In genomic region chr13:56806776-56807490, GRCm38 (mm10) we compare ENCODE assay signal across 8 mouse cellular contexts. TPM values are rescaled to one million over a fixed set of nuclear protein-coding genes. Genes with fewer than 3 reads are reported as not detected.
DNase-seq lines count a peak whose midpoint lies in the region; ATAC-seq and TF ChIP-seq lines count a peak whose summit lies in the region.

No protein-coding gene starts in this region.

- H3K27ac ChIP-seq in embryonic fibroblast, embryonic 13.5 days (ENCODE audit: insufficient read depth, low read length) = no peak overlapping the region
- no peak overlapping the region for H3K27ac ChIP-seq in heart, embryonic 11.5 days (ENCODE audit: low read depth, low read length)
- H3K27ac ChIP-seq in kidney, embryonic 15.5 days = no peak overlapping the region
- H3K27ac ChIP-seq in limb, embryonic 15.5 days = no peak overlapping the region
- no peak overlapping the region for H3K27ac ChIP-seq in stomach, embryonic 14.5 days (ENCODE audit: low read length)

- peak; percentile 71 for DNase-seq in 416B (ENCODE audit: low read depth)
- peak; percentile 92 for DNase-seq in brain, adult 2 months (ENCODE audit: low read depth, low spot score)
- DNase-seq in naive thymus-derived CD4-positive, alpha-beta T cell, adult 2 months (ENCODE audit: low read depth) = peak; percentile 65

- H3K4me3 ChIP-seq in embryonic fibroblast, embryonic 13.5 days (ENCODE audit: insufficient read depth, low read length) = 0 out of 2 replicates have a peak overlapping the region, but pooled peaks have one; percentile 16
- H3K4me3 ChIP-seq in heart, embryonic 11.5 days (ENCODE audit: low read depth, low read length) = peak overlapping the region; percentile 14; the same call in 1 of the 2 replicates
- peak overlapping the region; percentile 37 for H3K4me3 ChIP-seq in kidney, embryonic 15.5 days (replicated peaks)
- H3K4me3 ChIP-seq in limb, embryonic 15.5 days = peak overlapping the region; percentile 33
- H3K4me3 ChIP-seq in stomach, embryonic 14.5 days (ENCODE audit: low read depth, low read length) = no peak overlapping the region

- H3K4me1 ChIP-seq in embryonic fibroblast, embryonic 13.5 days (ENCODE audit: control insufficient read depth, insufficient read depth, low read length) = peaks cover 3% of the 10 kb centered on the region; the same call in 1 of the 2 replicates
- H3K4me1 ChIP-seq in heart, embryonic 11.5 days (ENCODE audit: control insufficient read depth, insufficient read depth, low read length) = peaks cover 3% of the 10 kb centered on the region; the same call in 1 of the 2 replicates
- peaks cover 6% of the 10 kb centered on the region; the same call in 1 of the 2 replicates for H3K4me1 ChIP-seq in kidney, embryonic 15.5 days
- peaks cover 6% of the 10 kb centered on the region; the same call in 1 of the 2 replicates for H3K4me1 ChIP-seq in limb, embryonic 15.5 days
- no peaks in the 10 kb centered on the region for H3K4me1 ChIP-seq in stomach, embryonic 14.5 days (ENCODE audit: control insufficient read depth, insufficient read depth, low read length)

- H3K9ac ChIP-seq in heart, embryonic 11.5 days (ENCODE audit: low read depth, low read length) = peak overlapping the region; percentile 61; the same call in 1 of the 2 replicates
- peak overlapping the region; percentile 27; the same call in 1 of the 2 replicates for H3K9ac ChIP-seq in kidney, embryonic 15.5 days
- no peak overlapping the region for H3K9ac ChIP-seq in limb, embryonic 15.5 days
- no peak overlapping the region for H3K9ac ChIP-seq in stomach, embryonic 14.5 days (replicated peaks; ENCODE audit: low read depth, low read length)

- TF ChIP-seq CTCF in embryonic fibroblast, embryonic 13.5 days (IDR thresholded peaks at IDR 0.05; ENCODE audit: borderline replicate concordance, insufficient read depth, low read length) = peak; percentile 94

- no peaks in the 10 kb centered on the region for H3K9me3 ChIP-seq in heart, embryonic 11.5 days (replicated peaks; ENCODE audit: control insufficient read depth, low read length)
- no peaks in the 10 kb centered on the region for H3K9me3 ChIP-seq in kidney, embryonic 15.5 days (replicated peaks)
- no peaks in the 10 kb centered on the region for H3K9me3 ChIP-seq in limb, embryonic 15.5 days
- no peaks in the 10 kb centered on the region for H3K9me3 ChIP-seq in stomach, embryonic 14.5 days (ENCODE audit: control insufficient read depth, low read depth, low read length)

- no peak for TF ChIP-seq POLR2A in embryonic fibroblast, embryonic 13.5 days (IDR thresholded peaks at IDR 0.05; ENCODE audit: low read depth, low read length)

- WGBS in heart, embryonic 11.5 days (ENCODE audit: insufficient replicate concordance) = 8% methylated on average over 27 of the region's 27 CpGs
- WGBS in kidney, embryonic 15.5 days = 4% methylated on average over 27 of the region's 27 CpGs
- WGBS in limb, embryonic 15.5 days = 7% methylated on average over 27 of the region's 27 CpGs
- WGBS in stomach, embryonic 14.5 days = 6% methylated on average over 27 of the region's 27 CpGs

- H3K4me2 ChIP-seq in heart, embryonic 11.5 days = peak overlapping the region; percentile 66
- H3K4me2 ChIP-seq in kidney, embryonic 15.5 days = peak overlapping the region; percentile 65
- peak overlapping the region; percentile 57 for H3K4me2 ChIP-seq in limb, embryonic 15.5 days
- H3K4me2 ChIP-seq in stomach, embryonic 14.5 days (replicated peaks; ENCODE audit: low read depth, low read length) = peak overlapping the region; percentile 36

- peak; percentile 39; the same call in 1 of the 2 replicates for ATAC-seq in heart, embryonic 11.5 days (replicated peaks; ENCODE audit: insufficient number of reproducible peaks, low FRiP score, low TSS enrichment)
- ATAC-seq in kidney, embryonic 15.5 days (replicated peaks; ENCODE audit: low FRiP score) = peak; percentile 66; the same call in 1 of the 2 replicates
- 0 out of 2 replicates have a peak, but pooled peaks have one; percentile 48 for ATAC-seq in limb, embryonic 15.5 days (ENCODE audit: insufficient number of reproducible peaks, low FRiP score, low TSS enrichment, low read depth)
- ATAC-seq in stomach, embryonic 14.5 days (ENCODE audit: insufficient number of reproducible peaks, insufficient read depth, low FRiP score, low read depth) = peak; percentile 63; the same call in 1 of the 2 replicates

- 0 out of 2 replicates have a peak, but pooled peaks cover 5% of the 10 kb centered on the region for H3K27me3 ChIP-seq in heart, embryonic 11.5 days (ENCODE audit: control insufficient read depth, insufficient read depth, low read length)
- no peaks in the 10 kb centered on the region for H3K27me3 ChIP-seq in kidney, embryonic 15.5 days
- peaks cover 4% of the 10 kb centered on the region; the same call in 1 of the 2 replicates for H3K27me3 ChIP-seq in limb, embryonic 15.5 days
- no peaks in the 10 kb centered on the region for H3K27me3 ChIP-seq in stomach, embryonic 14.5 days (ENCODE audit: control insufficient read depth, insufficient read depth, low read length)

- H3K36me3 ChIP-seq in heart, embryonic 11.5 days (ENCODE audit: control insufficient read depth, insufficient read depth, low read length) = no peaks in the 10 kb centered on the region
- no peaks in the 10 kb centered on the region for H3K36me3 ChIP-seq in kidney, embryonic 15.5 days
- no peaks in the 10 kb centered on the region for H3K36me3 ChIP-seq in limb, embryonic 15.5 days
- no peaks in the 10 kb centered on the region for H3K36me3 ChIP-seq in stomach, embryonic 14.5 days (ENCODE audit: control insufficient read depth, insufficient read depth, low read length)

RNA-seq across cellular contexts. Expression of gene Gm45623, which starts 53.3 kb away (rescaled TPM):
- not detected in 2 replicates for polyA plus RNA-seq in embryonic fibroblast, embryonic 13.5 days (2011; ENCODE audit: insufficient read length, low read depth, missing spikeins)
- polyA plus RNA-seq in heart, embryonic 11.5 days (2014; fragmentation: Nextera tagmentation; extraction: Ambion mirVana) = 0.84 and 0.89 TPM in 2 replicates
- not detected in 2 replicates for polyA plus RNA-seq in kidney, embryonic 15.5 days (2015; fragmentation: Nextera tagmentation; extraction: Ambion mirVana)
- 0.62 and 0.79 TPM in 2 replicates for polyA plus RNA-seq in limb, embryonic 15.5 days (2015; fragmentation: Nextera tagmentation; extraction: Ambion mirVana)
- 4.5 and 5.0 TPM in 2 replicates for polyA plus RNA-seq in stomach, embryonic 14.5 days (2014; fragmentation: Nextera tagmentation; extraction: Ambion mirVana)

Comparison
In these comparisons a context has a peak if more than half of its experiments do, and no peak if none do; other contexts are left out.
1. H3K9ac ChIP-seq: peak in heart, embryonic 11.5 days (single experiment) and kidney, embryonic 15.5 days (single experiment); none in limb, embryonic 15.5 days (single experiment) and stomach, embryonic 14.5 days (single experiment).
2. Peak in every context shown above with its lines, with median percentiles within 50 percentile points of each other: DNase-seq, ATAC-seq and H3K4me2 ChIP-seq.